Mouse (Mus musculus) embryo, embryonic 11 days (tissue): ENCODE results near the gene Rpl19.

ENCODE experiments used
- DNase-seq: peaks from one replicate; pipeline ENCODE4 v3.0.0-alpha.2; 2015

Rpl19 gene

GRCm38 (mm10) chr11:98057466-98057865 lies 31.0 kb downstream of the Rpl19 start:
- DNase-seq, result no peak

DNA sequence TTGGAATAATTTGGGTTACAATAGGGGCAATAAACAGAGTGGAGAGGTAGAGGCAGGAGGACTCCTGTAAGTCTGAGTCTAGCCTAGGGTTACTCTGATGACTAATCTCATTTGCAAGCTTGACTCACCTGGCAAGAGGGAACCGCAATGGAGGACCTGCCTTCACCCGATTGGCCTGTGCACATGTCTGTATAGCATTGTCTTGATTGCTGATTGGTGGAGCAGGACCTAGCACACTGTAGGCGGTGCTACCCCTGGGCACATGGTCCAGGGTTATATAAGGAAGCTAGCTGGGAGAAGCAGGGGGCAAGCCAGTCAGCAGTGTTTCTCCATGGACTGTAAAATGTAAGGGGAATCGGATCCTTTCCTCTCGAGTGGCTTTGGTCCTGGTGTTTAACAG lies 31.5 kb downstream of the Rpl19 start:
- DNase-seq, result no peak

GRCm38 (mm10) chr11:98059662-98060061 lies 33.2 kb downstream of the Rpl19 start:
- DNase-seq, result no peak

- DNase-seq, result no peak
These were observed 33.7 kb downstream of the Rpl19 start for GRCm38 (mm10) chr11:98060104-98060692.

DNA sequence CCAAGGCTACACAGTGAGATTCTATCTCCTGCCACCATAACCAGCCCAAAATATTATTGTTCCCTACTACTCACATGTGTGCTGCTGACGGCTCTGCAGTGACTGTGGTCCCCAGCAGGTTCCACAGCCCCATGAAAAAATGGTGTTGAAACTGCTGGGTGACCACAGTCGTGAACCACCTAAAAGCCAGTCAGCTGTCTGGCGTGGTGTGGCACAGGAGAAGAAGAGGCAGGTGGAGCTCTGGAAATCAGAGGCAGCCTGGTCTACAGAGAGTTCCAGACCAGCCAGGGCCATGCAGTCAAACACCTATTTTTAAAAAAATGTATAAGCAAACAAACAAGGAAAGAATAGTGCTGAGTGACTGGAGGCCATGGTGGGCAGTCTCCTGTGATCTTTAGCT lies 34.9 kb downstream of the Rpl19 start:
- no peak for DNase-seq

GRCm38 (mm10) chr11:98061904-98062562 lies 35.5 kb downstream of the Rpl19 start:
- no peak for DNase-seq

DNA sequence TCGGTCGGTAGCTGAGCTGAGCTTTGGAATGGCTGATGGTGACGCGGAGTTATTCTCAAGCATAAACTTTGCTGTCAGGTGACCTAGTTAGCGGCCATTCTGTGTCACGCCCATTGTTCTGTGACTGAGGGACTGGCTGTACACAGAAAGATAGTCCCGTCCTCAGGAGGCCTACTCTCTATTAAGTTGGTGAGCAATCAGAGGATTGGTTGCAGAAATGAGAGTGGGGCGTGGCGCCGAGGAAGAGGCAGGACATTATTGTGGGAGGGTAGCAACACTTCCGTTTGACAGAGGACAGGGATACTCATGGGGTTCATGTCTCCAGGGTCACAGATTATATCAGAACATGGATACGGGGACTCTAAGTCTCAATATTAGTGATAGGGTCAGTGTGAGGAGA lies 39.7 kb downstream of the Rpl19 start:
- DNase-seq, result no peak

DNA sequence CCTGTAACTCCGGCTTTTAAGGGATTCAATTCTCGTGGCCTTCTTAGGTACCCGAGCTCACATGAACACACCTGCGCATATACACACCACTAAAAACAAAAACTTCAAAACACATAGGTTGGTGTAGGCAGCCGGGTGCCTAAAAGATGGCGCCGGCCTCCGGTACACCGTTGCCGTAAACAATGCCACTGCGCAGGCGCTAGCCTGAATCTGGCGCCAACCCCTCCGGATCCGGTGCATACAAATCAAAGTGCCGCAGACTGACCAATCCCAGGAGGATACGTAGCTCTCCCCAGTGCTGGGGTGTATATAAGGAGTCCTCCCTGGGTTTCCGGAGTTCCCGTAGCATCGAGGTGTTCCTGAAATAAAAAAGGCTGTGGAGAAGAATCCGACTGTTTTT lies 40.7 kb downstream of the Rpl19 start:
- DNase-seq, result no peak

GRCm38 (mm10) chr11:98073442-98073841 lies 46.9 kb downstream of the Rpl19 start:
- no peak for DNase-seq

- peak; percentile 86 for DNase-seq
These were observed 48.8 kb downstream of the Rpl19 start for GRCm38 (mm10) chr11:98075195-98075808.

GRCm38 (mm10) chr11:98077086-98077485 lies 50.6 kb downstream of the Rpl19 start:
- no peak for DNase-seq
